Mouse (Mus musculus): ENCODE data around the gene Scyl2. TPM values are rescaled to one million over a fixed set of nuclear protein-coding genes. Genes with fewer than 3 reads are reported as not detected.

Gene Scyl2
- total and polyA plus RNA-seq, 2 experiments from 2014 or later: 7.0 to 35.6 TPM

DNA sequence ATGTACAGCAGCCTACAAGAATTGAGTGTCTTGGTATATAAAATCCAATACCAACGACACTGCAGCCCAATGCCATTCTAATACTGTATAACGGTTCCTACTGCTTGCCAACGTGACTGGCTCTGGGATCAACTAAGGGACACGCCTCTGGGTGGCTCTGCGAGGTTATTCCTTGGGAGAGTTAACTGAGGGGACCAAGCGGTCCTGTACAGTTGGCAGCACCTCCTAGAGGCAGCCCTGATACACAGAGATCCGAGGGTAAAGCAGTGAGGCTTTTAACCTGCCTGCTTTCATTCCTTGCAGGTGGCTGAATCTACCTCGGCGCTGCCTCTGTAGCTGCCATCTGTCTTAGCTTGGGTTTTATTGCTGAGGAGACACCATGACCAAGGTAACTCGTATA is 3.1 kb downstream of the Scyl2 start:
- no peaks in the 10 kb centered on the region for H3K27me3 ChIP-seq (ENCODE audit: insufficient read depth, low read length)
- no peak for ATAC-seq (ENCODE audit: low FRiP score)
- WGBS: 77% methylated on average over 10 of the region's 10 CpGs
- no peak overlapping the region for H3K4me2 ChIP-seq (ENCODE audit: low read depth, low read length, poor library complexity, severe bottlenecking)
- no peak for TF ChIP-seq CTCF (IDR thresholded peaks at IDR 0.05)
- H3K27ac ChIP-seq (ENCODE audit: low read depth, low read length): no peak overlapping the region
- H3K4me3 ChIP-seq (ENCODE audit: low read depth, low read length): no peak overlapping the region
- no peaks in the 10 kb centered on the region for H3K9me3 ChIP-seq (ENCODE audit: low read length)
- no peak for DNase-seq (ENCODE audit: low spot score)
- H3K9ac ChIP-seq (replicated peaks; ENCODE audit: low read length, poor library complexity, severe bottlenecking): no peak overlapping the region
- H3K36me3 ChIP-seq (ENCODE audit: insufficient read depth, low read length): peaks cover under 1% of the 10 kb centered on the region; the same call in 1 of the 2 replicates
- H3K4me1 ChIP-seq (ENCODE audit: insufficient read depth, low read length): peaks cover 11% of the 10 kb centered on the region; the same call in 1 of the 2 replicates

- H3K27me3 ChIP-seq (ENCODE audit: insufficient read depth, low read length): no peaks in the 10 kb centered on the region
- ATAC-seq (ENCODE audit: low FRiP score): no peak
- 97% methylated on average over 1 of the region's 1 CpGs for WGBS
Measured at GRCm38 (mm10) chr10:89682157-89682556, 3.9 kb downstream of the Scyl2 start.

DNA sequence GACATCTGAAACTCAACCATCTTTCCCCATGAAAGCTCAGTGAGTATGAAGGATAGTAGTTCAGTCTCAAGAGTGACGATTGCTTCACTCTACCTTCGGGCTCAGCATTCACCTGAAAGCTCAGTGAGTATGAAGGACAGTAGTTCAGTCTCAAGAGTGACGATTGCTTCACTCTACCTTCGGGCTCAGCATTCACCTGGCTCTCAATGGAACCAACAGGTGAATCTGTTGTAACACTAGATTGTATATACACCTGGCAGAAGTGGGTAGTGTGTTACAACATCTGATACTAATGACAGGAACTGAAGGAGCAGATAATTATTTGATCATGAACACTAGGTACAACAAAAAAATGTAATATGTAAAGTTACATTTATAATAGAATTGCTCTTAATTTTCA is 4.4 kb downstream of the Scyl2 start:
- Histone ChIP-seq H3K4me2 (ENCODE audit: low read depth, low read length, poor library complexity, severe bottlenecking) (no peak overlapping the region), H3K4me3 (ENCODE audit: low read depth, low read length) (no peak overlapping the region), H3K9me3 (ENCODE audit: low read length) (no peaks in the 10 kb centered on the region), H3K27ac (ENCODE audit: low read depth, low read length) (no peak overlapping the region), H3K27me3 (ENCODE audit: insufficient read depth, low read length) (no peaks in the 10 kb centered on the region), H3K4me1 (ENCODE audit: insufficient read depth, low read length) (peaks cover 4% of the 10 kb centered on the region; the same call in 1 of the 2 replicates), H3K36me3 (ENCODE audit: insufficient read depth, low read length) (peaks cover 5% of the 10 kb centered on the region), H3K9ac (replicated peaks; ENCODE audit: low read length, poor library complexity, severe bottlenecking) (no peak overlapping the region)
- 95% methylated on average over 4 of the region's 4 CpGs for WGBS
- ATAC-seq (ENCODE audit: low FRiP score) (no peak), DNase-seq (ENCODE audit: low spot score) (no peak)
- no peak for TF ChIP-seq CTCF (IDR thresholded peaks at IDR 0.05)

More at GRCm38 (mm10) chr10:89682157-89682556, 3.9 kb downstream of the Scyl2 start:
- H3K36me3 ChIP-seq (ENCODE audit: insufficient read depth, low read length): peaks cover 5% of the 10 kb centered on the region
- no peak for TF ChIP-seq CTCF (IDR thresholded peaks at IDR 0.05)
- H3K27ac ChIP-seq (ENCODE audit: low read depth, low read length): no peak overlapping the region
- peaks cover 9% of the 10 kb centered on the region; the same call in 1 of the 2 replicates for H3K4me1 ChIP-seq (ENCODE audit: insufficient read depth, low read length)
- H3K9ac ChIP-seq (replicated peaks; ENCODE audit: low read length, poor library complexity, severe bottlenecking): no peak overlapping the region
- H3K9me3 ChIP-seq (ENCODE audit: low read length): no peaks in the 10 kb centered on the region
- no peak overlapping the region for H3K4me2 ChIP-seq (ENCODE audit: low read depth, low read length, poor library complexity, severe bottlenecking)
- no peak for DNase-seq (ENCODE audit: low spot score)
- H3K4me3 ChIP-seq (ENCODE audit: low read depth, low read length): no peak overlapping the region

GRCm38 (mm10) chr10:89680517-89680916 is 5.6 kb downstream of the Scyl2 start:
- H3K27me3 ChIP-seq (ENCODE audit: insufficient read depth, low read length): no peaks in the 10 kb centered on the region
- no peak overlapping the region for H3K4me2 ChIP-seq (ENCODE audit: low read depth, low read length, poor library complexity, severe bottlenecking)
- no peak for TF ChIP-seq CTCF (IDR thresholded peaks at IDR 0.05)
- H3K9me3 ChIP-seq (ENCODE audit: low read length): no peaks in the 10 kb centered on the region
- WGBS: 94% methylated on average over 3 of the region's 3 CpGs
- H3K36me3 ChIP-seq (ENCODE audit: insufficient read depth, low read length): peaks cover 5% of the 10 kb centered on the region
- H3K9ac ChIP-seq (replicated peaks; ENCODE audit: low read length, poor library complexity, severe bottlenecking): no peak overlapping the region
- ATAC-seq (ENCODE audit: low FRiP score): no peak
- DNase-seq (ENCODE audit: low spot score): no peak
- H3K4me1 ChIP-seq (ENCODE audit: insufficient read depth, low read length): 0 out of 2 replicates have a peak, but pooled peaks cover 3% of the 10 kb centered on the region
- H3K27ac ChIP-seq (ENCODE audit: low read depth, low read length): no peak overlapping the region
- no peak overlapping the region for H3K4me3 ChIP-seq (ENCODE audit: low read depth, low read length)

DNA sequence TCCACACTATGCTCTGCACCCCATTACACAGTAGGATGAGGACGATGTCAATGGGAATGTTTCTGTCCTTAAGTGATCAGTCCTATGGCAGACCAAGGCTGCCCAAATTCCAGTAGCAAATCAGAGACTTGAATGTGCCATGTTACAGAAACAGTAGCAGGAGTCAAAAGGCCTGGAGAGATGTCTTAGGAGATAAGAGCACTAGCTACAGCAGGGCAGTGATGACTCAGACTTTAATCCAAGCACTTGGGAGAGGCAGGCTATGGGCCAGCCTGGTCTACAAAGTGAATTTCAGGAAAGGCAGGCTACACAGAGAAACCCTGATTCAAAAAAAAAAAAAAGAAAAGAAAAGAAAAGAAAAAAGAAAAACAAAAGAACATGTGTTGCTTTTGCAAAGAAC is 6.6 kb downstream of the Scyl2 start:
- H3K27ac ChIP-seq (ENCODE audit: low read depth, low read length): no peak overlapping the region

DNA sequence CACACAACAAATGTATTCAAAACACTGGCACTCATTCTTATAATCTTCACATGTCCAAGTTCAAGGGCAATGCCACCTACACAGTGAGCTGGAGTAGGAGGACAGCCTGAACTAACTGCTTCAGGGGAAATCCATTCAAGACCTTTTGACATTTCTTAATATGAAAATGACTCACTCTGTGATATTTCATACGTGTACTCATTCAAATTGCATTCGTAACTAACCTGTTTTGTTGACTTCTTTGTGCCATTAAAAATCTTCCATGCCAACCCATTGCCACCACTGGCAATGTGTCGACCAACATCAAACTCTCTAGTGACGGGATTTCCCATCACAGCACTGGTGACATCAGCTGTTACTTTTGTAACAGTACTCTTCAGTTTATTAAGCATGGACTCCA is 8.0 kb downstream of the Scyl2 start:
- no peaks in the 10 kb centered on the region for H3K9me3 ChIP-seq (ENCODE audit: low read length)
- WGBS: 95% methylated on average over 4 of the region's 4 CpGs
- ATAC-seq (ENCODE audit: low FRiP score): no peak

More for the DNA sequence above, 6.6 kb downstream of the Scyl2 start:
- Histone ChIP-seq H3K9me3 (ENCODE audit: low read length) (no peaks in the 10 kb centered on the region), H3K4me1 (ENCODE audit: insufficient read depth, low read length) (0 out of 2 replicates have a peak, but pooled peaks cover 3% of the 10 kb centered on the region), H3K36me3 (ENCODE audit: insufficient read depth, low read length) (peaks cover 5% of the 10 kb centered on the region), H3K27me3 (ENCODE audit: insufficient read depth, low read length) (no peaks in the 10 kb centered on the region), H3K4me2 (ENCODE audit: low read depth, low read length, poor library complexity, severe bottlenecking) (no peak overlapping the region), H3K9ac (replicated peaks; ENCODE audit: low read length, poor library complexity, severe bottlenecking) (no peak overlapping the region), H3K4me3 (ENCODE audit: low read depth, low read length) (no peak overlapping the region)
- ATAC-seq (ENCODE audit: low FRiP score): no peak
- no peak for DNase-seq (ENCODE audit: low spot score)
- 97% methylated on average over 1 of the region's 1 CpGs for WGBS
- no peak for TF ChIP-seq CTCF (IDR thresholded peaks at IDR 0.05)

More for the DNA sequence above, 8.0 kb downstream of the Scyl2 start:
- no peak overlapping the region for H3K27ac ChIP-seq (ENCODE audit: low read depth, low read length)
- peaks cover 5% of the 10 kb centered on the region for H3K36me3 ChIP-seq (ENCODE audit: insufficient read depth, low read length)
- no peak overlapping the region for H3K9ac ChIP-seq (replicated peaks; ENCODE audit: low read length, poor library complexity, severe bottlenecking)
- DNase-seq (ENCODE audit: low spot score): no peak
- no peak overlapping the region for H3K4me3 ChIP-seq (ENCODE audit: low read depth, low read length)
- no peaks in the 10 kb centered on the region for H3K4me1 ChIP-seq (ENCODE audit: insufficient read depth, low read length)
- TF ChIP-seq CTCF (IDR thresholded peaks at IDR 0.05): no peak
- H3K27me3 ChIP-seq (ENCODE audit: insufficient read depth, low read length): no peaks in the 10 kb centered on the region
- H3K4me2 ChIP-seq (ENCODE audit: low read depth, low read length, poor library complexity, severe bottlenecking): no peak overlapping the region

Data from midbrain, postnatal 0 days (tissue).